Mouse (Mus musculus) lung, postnatal 0 days (tissue): ENCODE data around the gene Rps21.

Experiments
- CTCF ChIP-seq: IDR thresholded peaks from 2 replicates; pipeline ENCODE4 v1.5.1; 2016; ENCODE audit warnings: antibody characterized with exemption, mild to moderate bottlenecking
- EP300 ChIP-seq: IDR thresholded peaks from 2 replicates; pipeline ENCODE4 v1.6.1; 2016; ENCODE audit warnings: antibody characterized with exemption, mild to moderate bottlenecking, control low read depth

- TF ChIP-seq CTCF, result no peak
- no peak for TF ChIP-seq EP300
Measured at GRCm38 (mm10) chr2:180224647-180225043, 32.5 kb upstream of the Rps21 start.
